Mouse (Mus musculus) cerebellum, postnatal 10 days (tissue): Measurements from ENCODE around the gene Pemt.

ENCODE experiments used
- DNase-seq, 2 experiments: peaks; one replicate each; pipeline ENCODE4 v3.0.0; 2021; ENCODE audit warnings: mixed read lengths in 2 of 2

Pemt gene

GRCm38 (mm10) chr11:59941391-59941790, 104.9 kb downstream of the Pemt start:
- DNase-seq: no peak

DNA sequence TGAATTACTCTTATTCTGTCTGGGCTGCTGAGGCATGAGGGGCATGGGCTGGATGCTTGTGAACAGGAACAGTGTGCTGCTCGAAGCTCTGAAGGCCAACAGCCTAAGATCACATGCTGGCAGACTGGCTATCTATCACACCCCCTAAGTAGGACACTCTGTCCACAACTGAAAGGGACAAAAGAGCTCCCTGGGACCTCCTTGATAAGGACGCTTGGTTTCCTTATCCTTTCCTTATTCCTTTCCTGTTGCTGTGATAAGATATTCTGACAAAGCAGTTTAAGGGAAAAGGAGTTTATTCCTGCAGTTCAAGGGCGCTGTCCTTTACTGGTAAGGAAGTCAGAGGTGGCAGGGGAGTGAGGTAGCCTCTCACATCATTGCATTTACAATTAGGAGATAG, 105.6 kb downstream of the Pemt start:
- DNase-seq: no peak

GRCm38 (mm10) chr11:59939821-59940220, 106.5 kb downstream of the Pemt start:
- DNase-seq: no peak

- no peak for DNase-seq
Measured at GRCm38 (mm10) chr11:59937615-59938014, 108.7 kb downstream of the Pemt start.

- no peak for DNase-seq
Measured at GRCm38 (mm10) chr11:59937023-59937422, 109.3 kb downstream of the Pemt start.

DNA sequence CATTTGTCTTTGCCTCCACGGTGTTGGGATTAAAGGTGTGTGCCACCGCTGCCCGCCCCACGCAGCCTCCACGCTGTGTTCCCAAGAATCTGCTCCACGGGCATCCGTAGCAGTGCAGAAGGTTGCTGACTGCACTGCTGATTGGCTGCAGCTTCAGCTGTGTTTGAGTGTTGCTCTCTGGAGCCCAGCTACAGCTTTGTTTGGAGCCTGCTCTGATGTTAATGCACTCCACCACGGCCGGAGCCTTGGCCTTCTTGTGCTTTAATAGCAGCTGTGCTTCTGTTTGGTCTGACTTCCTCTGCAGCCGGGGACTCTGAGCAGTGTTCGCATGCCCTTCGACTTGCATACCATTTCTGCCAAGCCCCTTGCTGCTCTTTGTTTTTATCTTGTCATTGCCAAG, 112.3 kb downstream of the Pemt start:
- DNase-seq: no peak

DNA sequence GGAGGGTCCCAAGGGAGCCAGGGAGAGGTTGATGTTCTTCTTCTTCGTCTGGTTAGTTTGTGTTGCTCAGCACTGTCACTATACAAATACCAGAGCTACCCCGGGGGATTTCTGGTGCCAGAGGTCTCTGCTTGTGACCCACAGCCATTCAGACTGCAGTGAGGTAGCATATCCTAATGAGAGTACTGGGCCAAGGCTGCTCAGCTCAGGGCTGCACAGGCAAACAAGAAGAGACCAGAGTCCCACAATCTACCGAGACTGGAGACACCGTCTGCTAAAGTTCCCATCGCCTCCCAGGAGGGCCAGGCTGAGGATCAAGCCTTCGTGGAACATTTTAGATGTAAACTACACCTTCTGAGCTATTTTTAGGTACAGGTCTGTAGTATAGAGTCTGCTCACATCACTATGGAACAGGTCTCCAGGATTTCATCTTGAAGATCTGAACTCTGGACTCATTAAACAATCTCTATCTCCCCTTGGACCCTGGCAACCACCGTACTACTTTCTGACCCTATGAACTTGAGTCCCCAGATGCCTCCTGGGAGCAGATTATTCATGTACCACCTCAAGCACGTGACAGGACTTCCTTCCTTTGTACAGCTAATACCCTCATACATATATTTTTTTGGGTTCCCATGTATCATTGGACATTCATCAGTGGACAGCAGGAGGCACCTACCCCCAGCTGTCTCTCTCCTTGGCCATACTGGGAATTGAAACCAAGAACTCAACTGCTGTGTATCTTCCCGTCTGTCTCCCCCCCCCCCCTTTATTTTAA, 113.5 kb downstream of the Pemt start:
- no peak for DNase-seq

GRCm38 (mm10) chr11:59930031-59930430, 116.3 kb downstream of the Pemt start:
- no peak for DNase-seq

- no peak for DNase-seq
Measured at GRCm38 (mm10) chr11:59921265-59921664, 125.0 kb downstream of the Pemt start.
